In the genomic region with DNA sequence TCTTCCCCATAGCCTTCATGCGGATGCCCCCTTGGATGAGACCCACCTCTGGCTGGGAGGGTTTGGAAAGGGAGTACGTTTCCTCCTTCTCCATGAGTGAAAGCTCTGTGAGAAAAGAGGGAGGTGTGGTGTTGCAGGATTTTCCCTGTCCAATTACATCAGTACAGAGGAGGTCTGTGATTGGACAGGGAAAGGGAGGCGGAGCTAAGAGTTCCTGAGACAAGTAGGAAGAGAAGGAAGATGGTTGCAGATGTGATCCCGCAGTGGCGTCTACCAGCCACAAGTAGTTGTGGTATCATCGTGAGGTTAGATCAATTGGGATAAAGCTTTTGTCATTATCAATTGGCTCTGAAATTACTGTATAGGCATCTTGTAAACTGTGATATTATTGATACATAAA, we compare ENCODE assay signal across 45 mouse cellular contexts. TPM values are rescaled to one million over a fixed set of nuclear protein-coding genes. Genes with fewer than 3 reads are reported as not detected.
"Had no signal": no experiment of that assay in that cellular context is flagged by ENCODE, and none has a peak within 500 bp of the region (broad histone marks: within the 10 kb centered on the region; RNA-seq: fewer than 3 reads in every experiment).

No protein-coding gene starts in this region.

- H3K27me3 ChIP-seq: limb, embryonic 15.5 days; liver, embryonic 12.5 days; liver, embryonic 13.5 days; liver, embryonic 15.5 days; lung, embryonic 15.5 days; midbrain, embryonic 12.5 days; midbrain, embryonic 13.5 days; midbrain, embryonic 15.5 days had no signal

- H3K9ac ChIP-seq: limb, embryonic 12.5 days; limb, embryonic 13.5 days; limb, embryonic 15.5 days; liver, embryonic 12.5 days; liver, embryonic 13.5 days; liver, embryonic 14.5 days; liver, embryonic 15.5 days; liver, postnatal 0 days; lung, embryonic 14.5 days; lung, embryonic 15.5 days; midbrain, embryonic 12.5 days; midbrain, embryonic 13.5 days; midbrain, embryonic 15.5 days had no signal

- H3K4me2 ChIP-seq: limb, embryonic 12.5 days; limb, embryonic 13.5 days; limb, embryonic 15.5 days; liver, embryonic 11.5 days; liver, embryonic 12.5 days; liver, embryonic 13.5 days; liver, embryonic 15.5 days; lung, embryonic 14.5 days; lung, embryonic 15.5 days; midbrain, embryonic 11.5 days; midbrain, embryonic 12.5 days; midbrain, embryonic 13.5 days; midbrain, embryonic 15.5 days had no signal

- ATAC-seq: liver, embryonic 12.5 days; liver, postnatal 0 days; lung, postnatal 0 days; midbrain, embryonic 13.5 days; midbrain, embryonic 15.5 days; midbrain, embryonic 16.5 days had no signal

- H3K9me3 ChIP-seq: limb, embryonic 10.5 days; limb, embryonic 12.5 days; limb, embryonic 13.5 days; limb, embryonic 15.5 days; liver, embryonic 13.5 days; liver, embryonic 15.5 days; lung, embryonic 15.5 days; midbrain, embryonic 10.5 days; midbrain, embryonic 12.5 days; midbrain, embryonic 13.5 days; midbrain, embryonic 15.5 days had no signal

- H3K27ac ChIP-seq: limb, embryonic 10.5 days; limb, embryonic 12.5 days; limb, embryonic 13.5 days; limb, embryonic 15.5 days; liver, embryonic 12.5 days; liver, embryonic 13.5 days; liver, embryonic 14.5 days; liver, embryonic 15.5 days; lung, embryonic 15.5 days; macrophage; midbrain, embryonic 10.5 days; midbrain, embryonic 12.5 days; midbrain, embryonic 13.5 days; midbrain, embryonic 15.5 days had no signal

- H3K4me1 ChIP-seq: limb, embryonic 10.5 days; limb, embryonic 12.5 days; limb, embryonic 13.5 days; liver, embryonic 13.5 days; liver, embryonic 15.5 days; lung, embryonic 15.5 days; midbrain, embryonic 15.5 days had no signal

- H3K36me3 ChIP-seq: limb, embryonic 10.5 days; limb, embryonic 12.5 days; limb, embryonic 13.5 days; limb, embryonic 15.5 days; liver, embryonic 12.5 days; liver, embryonic 13.5 days; liver, embryonic 15.5 days; lung, embryonic 15.5 days; midbrain, embryonic 10.5 days; midbrain, embryonic 12.5 days; midbrain, embryonic 13.5 days; midbrain, embryonic 15.5 days had no signal

- DNase-seq: left cerebral cortex, postnatal 4 days; liver; liver, embryonic 13.5 days; liver, postnatal 0 days; lung, adult 18-20 months; lung, adult 2 months; lung, embryonic 14.5 days; lung, postnatal 10 days; lung, postnatal 14 days; lung, postnatal 36 days; lung, postnatal 4 days; midbrain, embryonic 14.5 days had no signal

- H3K4me3 ChIP-seq: limb, embryonic 10.5 days; limb, embryonic 12.5 days; limb, embryonic 13.5 days; limb, embryonic 15.5 days; liver, embryonic 12.5 days; liver, embryonic 13.5 days; liver, embryonic 15.5 days; lung, embryonic 15.5 days; megakaryocyte, embryonic 14.5 days; midbrain, embryonic 10.5 days; midbrain, embryonic 12.5 days; midbrain, embryonic 13.5 days; midbrain, embryonic 15.5 days; myocyte had no signal

RNA-seq across cellular contexts. Expression of gene Tff1, which starts 7.2 kb away (rescaled TPM):
- total RNA-seq: left cerebral cortex, postnatal 10 days; left cerebral cortex, postnatal 14 days; left cerebral cortex, postnatal 25 days; left cerebral cortex, postnatal 36 days; left cerebral cortex, postnatal 4 days; liver, adult 2 months; megakaryocyte progenitor cell, adult 5-6 weeks; megakaryocyte, adult 5-6 weeks; megakaryocyte-erythroid progenitor cell, adult 5-6 weeks; midbrain, postnatal 0 days; monocyte, adult 5-6 weeks had no signal
- polyA plus RNA-seq: limb, embryonic 10.5 days; limb, embryonic 11.5 days; limb, embryonic 12.5 days; limb, embryonic 13.5 days; limb, embryonic 14.5 days; limb, embryonic 15.5 days; liver, embryonic 11.5 days; liver, embryonic 13.5 days; liver, embryonic 14.5 days; liver, embryonic 15.5 days; liver, postnatal 0 days; lung, adult 2 months; lung, embryonic 14.5 days; lung, embryonic 15.5 days; lung, embryonic 16.5 days; lung, postnatal 0 days; macrophage; midbrain, embryonic 10.5 days; midbrain, embryonic 11.5 days; midbrain, embryonic 12.5 days; midbrain, embryonic 13.5 days; midbrain, embryonic 14.5 days; midbrain, embryonic 15.5 days; midbrain, embryonic 16.5 days; midbrain, postnatal 0 days; neural tube, embryonic 11.5 days had no signal

RNA-seq across cellular contexts. Expression of gene Tff2, which starts 13.8 kb away (rescaled TPM):
- total RNA-seq: left cerebral cortex, postnatal 10 days; left cerebral cortex, postnatal 14 days; left cerebral cortex, postnatal 25 days; left cerebral cortex, postnatal 36 days; left cerebral cortex, postnatal 4 days; megakaryocyte progenitor cell, adult 5-6 weeks; megakaryocyte, adult 5-6 weeks; megakaryocyte-erythroid progenitor cell, adult 5-6 weeks; midbrain, postnatal 0 days; monocyte, adult 5-6 weeks had no signal
- polyA plus RNA-seq: limb, embryonic 10.5 days; limb, embryonic 11.5 days; limb, embryonic 12.5 days; limb, embryonic 13.5 days; limb, embryonic 14.5 days; limb, embryonic 15.5 days; liver, adult 2 months; liver, embryonic 11.5 days; liver, embryonic 12.5 days; liver, embryonic 13.5 days; liver, embryonic 14.5 days; liver, embryonic 15.5 days; lung, embryonic 14.5 days; lung, embryonic 15.5 days; macrophage; midbrain, embryonic 10.5 days; midbrain, embryonic 11.5 days; midbrain, embryonic 12.5 days; midbrain, embryonic 13.5 days; midbrain, embryonic 14.5 days; midbrain, embryonic 15.5 days; midbrain, embryonic 16.5 days; midbrain, postnatal 0 days; myocyte; neural tube, embryonic 11.5 days had no signal

RNA-seq across cellular contexts. Expression of gene Tff3, which starts 28.5 kb away (rescaled TPM):
- total RNA-seq: left cerebral cortex, postnatal 10 days; left cerebral cortex, postnatal 14 days; left cerebral cortex, postnatal 25 days; left cerebral cortex, postnatal 36 days; left cerebral cortex, postnatal 4 days; megakaryocyte progenitor cell, adult 5-6 weeks; megakaryocyte, adult 5-6 weeks; megakaryocyte-erythroid progenitor cell, adult 5-6 weeks; midbrain, postnatal 0 days; monocyte, adult 5-6 weeks had no signal
- polyA plus RNA-seq: limb, embryonic 10.5 days; limb, embryonic 11.5 days; limb, embryonic 12.5 days; limb, embryonic 13.5 days; lung, adult 2 months; lung, embryonic 14.5 days; lung, postnatal 0 days; macrophage; myocyte had no signal

RNA-seq across cellular contexts. Expression of gene Tmprss3, which starts 40.9 kb away (rescaled TPM):
- total RNA-seq: left cerebral cortex, postnatal 10 days; left cerebral cortex, postnatal 36 days; left cerebral cortex, postnatal 4 days; liver, adult 2 months; monocyte, adult 5-6 weeks had no signal
- polyA plus RNA-seq: limb, embryonic 10.5 days; limb, embryonic 11.5 days; limb, embryonic 12.5 days; limb, embryonic 13.5 days; liver, adult 2 months; lung, embryonic 14.5 days; lung, embryonic 16.5 days; lung, postnatal 0 days; macrophage; midbrain, embryonic 10.5 days; midbrain, embryonic 12.5 days; midbrain, embryonic 13.5 days; midbrain, embryonic 14.5 days; midbrain, embryonic 16.5 days; myocyte; neural tube, embryonic 11.5 days had no signal

RNA-seq across cellular contexts. Expression of gene Ubash3a, which starts 49.8 kb away (rescaled TPM):
- total RNA-seq: left cerebral cortex, postnatal 10 days; left cerebral cortex, postnatal 14 days; left cerebral cortex, postnatal 25 days; left cerebral cortex, postnatal 36 days; left cerebral cortex, postnatal 4 days; midbrain, postnatal 0 days had no signal
- polyA plus RNA-seq: midbrain, embryonic 11.5 days; midbrain, embryonic 14.5 days; midbrain, embryonic 15.5 days; midbrain, embryonic 16.5 days; midbrain, postnatal 0 days; myocyte had no signal
